Mouse (Mus musculus) CD4-positive, CD25-positive, alpha-beta regulatory T cell, adult 2 months (primary cell): ENCODE measurements at regions not wholly inside any gene's neighbourhood (a gene's known extent, or its start where the extent isn't known, plus 50 kb on each side); places are given as distances from the start of the nearest gene placed in this dataset.

Source experiments
- DNase-seq: peaks from one replicate; pipeline ENCODE4 v3.0.0-alpha.2; 2012; ENCODE audit warnings: low read depth, low spot score

- DNase-seq = no peak
Measured at GRCm38 (mm10) chr9:116231351-116232311, 56.5 kb upstream of the Tgfbr2 start.

DNA sequence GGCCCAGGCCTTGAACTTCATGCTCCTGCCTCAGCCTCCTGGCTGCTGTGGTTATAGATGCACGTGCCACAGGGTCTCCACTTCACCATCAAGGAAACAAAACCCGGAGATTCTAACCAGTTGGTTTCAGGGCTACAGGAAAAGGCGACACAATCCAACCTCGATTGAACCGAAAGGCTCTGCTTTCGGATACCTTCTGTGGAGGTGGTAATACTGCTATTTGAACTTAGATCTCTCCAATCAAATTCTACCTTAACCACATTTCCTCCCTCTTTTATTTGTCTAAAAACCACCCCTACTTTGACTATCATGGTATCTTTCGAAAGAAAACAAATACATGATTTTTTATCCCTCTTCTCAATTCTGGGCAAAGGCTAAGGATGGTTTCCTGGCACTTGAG, 55.2 kb upstream of the Tgfbr2 start:
- peak; percentile 50 for DNase-seq

DNA sequence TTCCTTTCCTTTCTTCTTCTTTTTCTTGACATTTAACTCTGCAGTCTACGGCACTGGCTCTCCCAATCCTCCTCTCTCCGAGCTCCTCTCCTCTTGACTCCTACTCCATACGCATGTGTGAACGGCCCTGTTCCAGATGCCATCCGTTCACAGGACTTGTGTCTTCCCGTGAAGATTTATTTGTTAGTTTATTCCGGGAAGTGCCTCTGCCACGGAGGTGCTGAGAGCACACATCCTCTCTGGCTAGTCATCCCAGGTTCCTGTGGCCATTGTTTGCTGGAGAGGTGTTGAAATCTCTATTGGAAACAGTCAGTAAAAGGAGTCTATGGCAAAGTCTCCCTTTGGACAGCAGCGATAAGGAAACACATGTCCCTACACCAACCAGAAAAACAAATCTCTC, 53.3 kb upstream of the Tgfbr2 start:
- DNase-seq = no peak

- DNase-seq = no peak
Measured at GRCm38 (mm10) chr9:116227738-116228137, 52.6 kb upstream of the Tgfbr2 start.
